In genomic region chr2:82052338-82053184, GRCm38 (mm10) we compare ENCODE assay signal across 8 mouse cellular contexts. TPM values are rescaled to one million over a fixed set of nuclear protein-coding genes. Genes with fewer than 3 reads are reported as not detected.
DNase-seq lines count a peak whose midpoint lies in the region; ATAC-seq lines count a peak whose summit lies in the region.

No protein-coding gene starts in this region.

- DNase-seq in kidney, adult 8-10 months, result no peak
- peak; percentile 87 to 89 for DNase-seq in cerebellum, postnatal 14 days
- peak; percentile 66 to 74 for DNase-seq in frontal cortex, postnatal 14 days (ENCODE audit: low spot score in 2 of 2)
- DNase-seq in left cerebral cortex, postnatal 14 days (ENCODE audit: low spot score in 2 of 2), result peak; percentile 62 to 70
- DNase-seq in neural tube, embryonic 11.5 days (ENCODE audit: low spot score), result peak; percentile 57

- peak overlapping the region; percentile 64 for H3K4me3 ChIP-seq in kidney, embryonic 15.5 days (replicated peaks)
- peak overlapping the region; percentile 70 for H3K4me3 ChIP-seq in neural tube, embryonic 11.5 days (ENCODE audit: low read depth, low read length)

- H3K9me3 ChIP-seq in kidney, embryonic 15.5 days (replicated peaks), result no peaks in the 10 kb centered on the region
- no peaks in the 10 kb centered on the region for H3K9me3 ChIP-seq in neural tube, embryonic 11.5 days (ENCODE audit: control insufficient read depth, low read length)

- H3K4me1 ChIP-seq in kidney, embryonic 15.5 days, result peaks cover 15% of the 10 kb centered on the region
- H3K4me1 ChIP-seq in neural tube, embryonic 11.5 days (ENCODE audit: control insufficient read depth, insufficient read depth, low read length), result no peaks in the 10 kb centered on the region

- 0 out of 2 replicates have a peak overlapping the region, but pooled peaks have one; percentile 31 for H3K9ac ChIP-seq in kidney, embryonic 15.5 days
- peak overlapping the region; percentile 66 for H3K9ac ChIP-seq in neural tube, embryonic 11.5 days (ENCODE audit: low read length)

- intact Hi-C loops in left cerebral cortex, postnatal 14 days (cut with DNase I), result loop anchor here (5.0 to 10.0 kb wide), 2 partner anchors 1282 to 1290 kb away; no protein-coding TSS in a partner anchor

- no peaks in the 10 kb centered on the region for H3K36me3 ChIP-seq in kidney, embryonic 15.5 days
- no peaks in the 10 kb centered on the region for H3K36me3 ChIP-seq in neural tube, embryonic 11.5 days (ENCODE audit: control insufficient read depth, insufficient read depth, low read length)

- ATAC-seq in kidney, embryonic 15.5 days (replicated peaks; ENCODE audit: low FRiP score), result peak; percentile 59; the same call in 1 of the 2 replicates
- peak; percentile 61 for ATAC-seq in neural tube, embryonic 11.5 days (ENCODE audit: insufficient read depth, low FRiP score, low TSS enrichment)
- no peak for ATAC-seq in erythroblast, adult 5-6 weeks (replicated peaks; ENCODE audit: low FRiP score, poor library complexity, severe bottlenecking)
- no peak for ATAC-seq in erythroid progenitor cell, adult 5-6 weeks (replicated peaks; ENCODE audit: low FRiP score, poor library complexity, severe bottlenecking)

- peak overlapping the region; percentile 98 for H3K4me2 ChIP-seq in kidney, embryonic 15.5 days
- H3K4me2 ChIP-seq in neural tube, embryonic 11.5 days (ENCODE audit: low read depth), result peak overlapping the region; percentile 94

- peaks cover 46% of the 10 kb centered on the region for H3K27me3 ChIP-seq in kidney, embryonic 15.5 days
- peaks cover 21% of the 10 kb centered on the region for H3K27me3 ChIP-seq in neural tube, embryonic 11.5 days (ENCODE audit: control insufficient read depth, insufficient read depth, low read length)

- H3K27ac ChIP-seq in kidney, embryonic 15.5 days, result no peak overlapping the region
- H3K27ac ChIP-seq in neural tube, embryonic 11.5 days (ENCODE audit: low read depth, low read length), result peak overlapping the region; percentile 67; the same call in 1 of the 2 replicates

- 2% methylated on average over 34 of the region's 34 CpGs for WGBS in kidney, embryonic 15.5 days
- WGBS in neural tube, embryonic 11.5 days, result 3% methylated on average over 29 of the region's 34 CpGs

RNA-seq across cellular contexts. Expression of gene Zfp804a, which starts 0.5 kb away (rescaled TPM):
- 0.35 and 0.53 TPM in 2 replicates for polyA plus RNA-seq in kidney, embryonic 15.5 days (2015; fragmentation: Nextera tagmentation; extraction: Ambion mirVana)
- 10 to 100 TPM; 14.1 to 20.2 TPM for total RNA-seq in left cerebral cortex, postnatal 14 days (2021)
- polyA plus RNA-seq in neural tube, embryonic 11.5 days (2014; fragmentation: Nextera tagmentation; extraction: Ambion mirVana), result 3.2 and 4.3 TPM in 2 replicates
- total RNA-seq in erythroblast, adult 5-6 weeks (2015; ENCODE audit: low replicate concordance), result not detected in 2 replicates
- total RNA-seq in erythroblast, adult 5-6 weeks (2017; ENCODE audit: low replicate concordance), result not detected in 2 replicates
- total RNA-seq in erythroid progenitor cell, adult 5-6 weeks (2015; ENCODE audit: low replicate concordance), result not detected in 2 replicates
- total RNA-seq in erythroid progenitor cell, adult 5-6 weeks (2017; ENCODE audit: low replicate concordance), result not detected in 2 replicates

Comparison
In these comparisons a context has a peak if more than half of its experiments do, and no peak if none do; other contexts are left out.
1. ATAC-seq: peak in kidney, embryonic 15.5 days (single experiment) and neural tube, embryonic 11.5 days (single experiment); none in erythroblast, adult 5-6 weeks (single experiment) and erythroid progenitor cell, adult 5-6 weeks (single experiment).
2. DNase-seq: peak in cerebellum, postnatal 14 days (2 of 2), frontal cortex, postnatal 14 days (2 of 2), left cerebral cortex, postnatal 14 days (2 of 2) and neural tube, embryonic 11.5 days (single experiment); none in kidney, adult 8-10 months (0 of 2).
3. RNA of gene Zfp804a, which starts 0.5 kb away (total RNA-seq): 14.1 to 20.2 TPM in left cerebral cortex, postnatal 14 days; not detected in erythroblast, adult 5-6 weeks and not detected in erythroid progenitor cell, adult 5-6 weeks; every median in the first group is over 10 times any median in the second.